Mouse (Mus musculus) E14TG2a.4 (cell line): ENCODE measurements at regions not wholly inside any gene's neighbourhood (a gene's known extent, or its start where the extent isn't known, plus 50 kb on each side); places are given as distances from the start of the nearest gene placed in this dataset.

Experiments used
- CTCF ChIP-seq: conservative IDR thresholded peaks from 2 replicates; pipeline ENCODE4 v1.5.1; 2014; ENCODE audit warnings: low read length
- POU5F1 ChIP-seq: IDR thresholded peaks from 2 replicates; pipeline ENCODE4 v1.6.1; 2014; ENCODE audit warnings: low read length, borderline replicate concordance

DNA sequence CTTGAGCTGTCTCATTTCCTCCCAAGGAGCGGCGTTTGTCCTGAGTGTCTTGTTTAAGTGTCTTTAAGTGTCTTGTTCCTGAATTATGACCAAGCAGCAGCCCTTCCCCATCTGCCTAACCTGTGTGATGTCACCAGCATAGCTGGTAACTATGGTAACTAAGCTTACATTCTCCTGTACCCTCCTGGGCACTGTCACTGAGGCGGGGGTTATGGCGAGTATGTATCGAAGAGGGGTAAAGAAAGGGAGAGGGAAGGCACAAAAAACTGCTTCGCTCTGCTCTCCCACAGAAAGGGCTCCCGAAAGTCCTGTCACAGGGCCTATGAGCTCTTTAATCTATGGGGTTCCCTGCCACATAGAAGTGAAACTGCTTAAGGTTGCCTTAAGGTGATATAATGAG is 89.6 kb downstream of the Ppp4r2 start:
- TF ChIP-seq CTCF (no peak), POU5F1 (no peak)
